Mouse (Mus musculus) myocyte (in vitro differentiated cells): Measurements from ENCODE around the gene Mink1.

Experiments
- CEBPB ChIP-seq: IDR thresholded peaks from 2 replicates; pipeline ENCODE4 v1.6.1; 2011; ENCODE audit warnings: mild to moderate bottlenecking, moderate library complexity; ENCODE audit not compliant: poor library complexity, insufficient read depth, severe bottlenecking
- MAX ChIP-seq: IDR thresholded peaks from one replicate; pipeline ENCODE4 v1.6.1; 2011; ENCODE audit warnings: low read depth, mild to moderate bottlenecking, control low read depth
- MYOD1 ChIP-seq, 3 experiments: IDR thresholded peaks; one replicate each; pipeline ENCODE4 v1.6.1; 2011; ENCODE audit warnings: control low read depth in 2 of 3, low read depth in 2 of 3, mild to moderate bottlenecking in 2 of 3, moderate library complexity in 1 of 3; ENCODE audit not compliant: insufficient read length in 2 of 3, control insufficient read depth in 1 of 3
- POLR2A ChIP-seq: IDR thresholded peaks from one replicate; pipeline ENCODE4 v1.6.1; 2011; ENCODE audit warnings: low read depth, mild to moderate bottlenecking, control low read depth, moderate library complexity; ENCODE audit not compliant: insufficient read length
- TCF3 ChIP-seq: IDR thresholded peaks from one replicate; pipeline ENCODE4 v1.6.1; 2011; ENCODE audit warnings: low read depth, control low read depth; ENCODE audit not compliant: insufficient read length

GRCm38 (mm10) chr11:70628431-70628830, 65.8 kb downstream of the Mink1 start:
- TF ChIP-seq MYOD1 (IDR thresholded peaks at IDR 0.05; ENCODE audit: control insufficient read depth in 1 of 3, insufficient read length in 2 of 3, low read depth in 2 of 3) (no peak), POLR2A (no peak), CEBPB (no peak), MAX (no peak), TCF3 (no peak)
